Mouse (Mus musculus) small intestine, adult 2 months (tissue): Measurements from ENCODE around the gene H2al2a. TPM values are rescaled to one million over a fixed set of nuclear protein-coding genes. Genes with fewer than 3 reads are reported as not detected.

Experiments used
- H3K27ac ChIP-seq: fragments of 200-500 bp; 2 replicates; pipeline ENCODE4 v1.5.1; 2012; ENCODE audit warnings: low read depth, low read length, control low read depth, inconsistent platforms; ENCODE audit not compliant: insufficient read depth
- H3K27me3 ChIP-seq: fragments of 200-500 bp; 2 replicates; pipeline ENCODE4 v1.6.1; 2012; ENCODE audit warnings: mild to moderate bottlenecking, moderate library complexity, low read length, inconsistent platforms; ENCODE audit not compliant: control insufficient read depth, insufficient read depth
- H3K36me3 ChIP-seq: fragments of 200-500 bp; 2 replicates; pipeline ENCODE4 v1.6.1; 2012; ENCODE audit warnings: mild to moderate bottlenecking, low read length, control low read depth, inconsistent platforms; ENCODE audit not compliant: control insufficient read depth, insufficient read depth
- H3K4me1 ChIP-seq: fragments of 200-500 bp; 2 replicates; pipeline ENCODE4 v1.6.1; 2012; ENCODE audit warnings: low read length, inconsistent platforms, mixed read lengths; ENCODE audit not compliant: control insufficient read depth, insufficient read depth, insufficient read length
- H3K4me3 ChIP-seq: fragments of 200-500 bp; 2 replicates; pipeline ENCODE4 v1.5.1; 2012; ENCODE audit warnings: low read depth, mild to moderate bottlenecking, control low read depth, inconsistent platforms, low read length, moderate library complexity
- CTCF ChIP-seq: fragments of 200-500 bp; IDR thresholded peaks from 2 replicates; pipeline ENCODE4 v1.5.1; 2012; ENCODE audit warnings: low read depth, mild to moderate bottlenecking, control low read depth, inconsistent platforms, low read length, moderate library complexity, mixed read lengths; ENCODE audit not compliant: insufficient replicate concordance, insufficient read length; ENCODE audit errors: extremely low read depth
- POLR2A ChIP-seq: fragments of 200-500 bp; IDR thresholded peaks from 2 replicates; pipeline ENCODE4 v1.6.1; 2012; ENCODE audit warnings: low read depth, mild to moderate bottlenecking, control low read depth, inconsistent platforms, low read length, moderate library complexity
- WGBS: fragments of 180-500 bp; shearing (Covaris S2); methylation state at CpG from one replicate; pipeline ENCODE4 v1.1.7; 2018; 5-methylcytosine and 5-hydroxymethylcytosine counted together
- polyA plus RNA-seq: library from polyadenylated mRNA; depleted of rRNA; stranded (reverse); fragments of >200 nt; gene quantifications from 2 replicates; pipeline ENCODE4 v1.2.3, GENCODE M21; 2012

Gene H2al2a
- polyA plus RNA-seq, 1 experiment: not detected

DNA sequence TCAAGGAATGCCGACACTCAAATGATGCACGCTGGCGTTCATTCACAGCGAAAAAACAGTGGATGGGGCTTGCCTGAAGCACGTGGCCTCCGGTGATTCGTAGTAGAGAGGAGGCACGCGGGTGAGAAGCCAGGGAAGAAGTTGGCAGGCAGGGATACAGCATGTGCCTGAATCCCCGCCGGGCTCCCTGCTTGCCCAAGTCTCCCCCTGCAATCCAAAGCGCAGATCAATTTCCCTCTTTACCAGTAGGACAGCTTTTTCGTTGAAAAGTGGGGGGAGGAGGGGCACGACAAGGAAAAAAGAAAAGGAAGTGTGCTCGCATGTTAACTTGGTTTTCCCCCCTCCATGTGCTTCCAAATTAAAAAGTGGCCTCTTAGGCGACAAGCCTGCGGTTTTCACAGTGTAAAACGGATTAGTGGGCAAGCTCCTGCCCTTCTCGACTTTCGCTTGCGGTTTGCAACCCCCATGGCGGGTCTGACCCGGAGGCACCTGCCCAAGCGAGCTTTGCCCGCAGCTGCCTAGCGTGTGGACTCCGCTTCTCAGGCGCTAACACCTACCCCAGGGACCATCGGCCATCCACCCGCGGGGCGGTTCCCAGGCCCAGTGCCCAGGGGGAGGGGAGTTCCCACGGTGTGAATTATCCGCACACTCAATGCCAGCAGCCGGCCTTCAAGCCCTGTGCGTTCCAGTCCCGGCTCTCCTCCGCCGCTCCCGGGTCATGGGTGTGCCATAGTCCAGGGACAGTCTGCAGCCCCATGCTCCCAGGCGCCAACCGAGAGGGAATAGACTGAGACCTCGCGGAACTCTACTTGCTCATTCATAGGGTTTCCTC, 29.6 kb upstream of the H2al2a start:
- no peak overlapping the region for H3K27ac ChIP-seq
- peaks cover 21% of the 10 kb centered on the region for H3K27me3 ChIP-seq
- under 1% methylated on average over 44 of the region's 44 CpGs for WGBS
- H3K4me3 ChIP-seq: peak overlapping the region; percentile 66
- H3K36me3 ChIP-seq: no peaks in the 10 kb centered on the region
- H3K4me1 ChIP-seq: peaks cover 12% of the 10 kb centered on the region
- no peak for TF ChIP-seq CTCF
- TF ChIP-seq POLR2A: no peak

DNA sequence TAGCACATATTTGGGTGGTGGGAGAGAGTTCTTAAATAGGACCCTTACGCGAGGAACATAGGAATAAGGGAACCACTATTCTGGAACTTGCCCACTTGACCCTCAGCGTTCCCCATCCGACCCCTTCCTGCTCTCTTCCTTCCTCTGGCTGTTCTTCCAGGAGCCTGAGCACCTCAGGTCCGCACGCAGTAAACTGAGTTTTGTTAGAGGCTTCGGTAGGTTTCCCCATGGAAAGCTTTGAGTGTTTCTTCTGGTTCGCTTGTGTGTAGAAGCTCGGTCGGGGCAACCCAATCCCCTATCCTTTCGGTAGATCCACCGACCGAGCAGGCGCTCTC, 29.0 kb upstream of the H2al2a start:
- H3K27me3 ChIP-seq: peaks cover 18% of the 10 kb centered on the region
- H3K4me3 ChIP-seq: peak overlapping the region; percentile 66
- TF ChIP-seq POLR2A: no peak
- no peak for TF ChIP-seq CTCF
- peaks cover 11% of the 10 kb centered on the region for H3K4me1 ChIP-seq
- no peaks in the 10 kb centered on the region for H3K36me3 ChIP-seq
- H3K27ac ChIP-seq: no peak overlapping the region
- WGBS: 7% methylated on average over 14 of the region's 14 CpGs

DNA sequence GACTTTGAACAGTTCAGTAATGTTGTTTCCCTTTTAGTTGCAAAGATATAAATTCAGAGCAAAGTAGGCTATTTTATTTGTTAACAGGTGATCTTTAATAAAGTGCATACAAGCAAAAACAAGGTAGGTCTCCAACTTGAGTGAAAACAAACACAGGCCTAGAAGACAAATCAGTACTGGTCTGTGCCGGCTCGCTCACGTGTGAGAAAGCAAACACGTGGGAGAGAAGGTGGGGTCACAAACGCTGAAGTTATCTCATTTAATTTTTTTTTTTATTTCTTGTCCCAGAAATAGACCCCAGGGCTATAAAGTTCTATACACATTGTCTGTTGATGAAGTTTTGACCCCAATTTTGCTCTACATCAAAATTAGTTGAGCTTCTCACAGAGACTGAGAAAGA, 28.4 kb upstream of the H2al2a start:
- no peak overlapping the region for H3K4me3 ChIP-seq
- WGBS: 80% methylated on average over 5 of the region's 5 CpGs

DNA sequence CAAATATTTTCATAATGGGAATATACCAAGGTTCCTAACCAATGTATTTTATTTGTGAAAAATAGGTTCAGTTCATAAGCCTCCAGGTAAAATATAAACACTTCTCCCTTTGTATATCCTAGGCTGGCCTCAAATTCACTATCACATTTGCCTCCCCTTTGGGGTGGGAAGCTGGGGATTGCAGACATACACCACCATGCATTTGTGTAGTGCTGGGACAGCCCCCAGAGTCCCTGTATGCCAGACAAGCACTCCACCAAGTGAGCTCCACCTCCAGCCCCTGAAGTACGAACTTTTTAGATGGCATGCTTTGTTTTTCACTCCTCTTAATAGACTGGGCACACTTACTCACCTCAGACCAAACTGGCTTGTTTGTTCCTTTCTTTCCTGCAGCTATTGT, 26.1 kb upstream of the H2al2a start:
- H3K27ac ChIP-seq: no peak overlapping the region
- 69% methylated on average over 1 of the region's 1 CpGs for WGBS
- H3K4me3 ChIP-seq: no peak overlapping the region
- no peaks in the 10 kb centered on the region for H3K36me3 ChIP-seq
- TF ChIP-seq CTCF: no peak
- TF ChIP-seq POLR2A: no peak
- peaks cover 9% of the 10 kb centered on the region for H3K4me1 ChIP-seq
- H3K27me3 ChIP-seq: peaks cover 15% of the 10 kb centered on the region

More for the DNA sequence above, 28.4 kb upstream of the H2al2a start:
- Histone ChIP-seq H3K36me3 (no peaks in the 10 kb centered on the region), H3K27me3 (peaks cover 18% of the 10 kb centered on the region), H3K4me1 (peaks cover 11% of the 10 kb centered on the region), H3K27ac (no peak overlapping the region)
- TF ChIP-seq CTCF (no peak), POLR2A (no peak)

DNA sequence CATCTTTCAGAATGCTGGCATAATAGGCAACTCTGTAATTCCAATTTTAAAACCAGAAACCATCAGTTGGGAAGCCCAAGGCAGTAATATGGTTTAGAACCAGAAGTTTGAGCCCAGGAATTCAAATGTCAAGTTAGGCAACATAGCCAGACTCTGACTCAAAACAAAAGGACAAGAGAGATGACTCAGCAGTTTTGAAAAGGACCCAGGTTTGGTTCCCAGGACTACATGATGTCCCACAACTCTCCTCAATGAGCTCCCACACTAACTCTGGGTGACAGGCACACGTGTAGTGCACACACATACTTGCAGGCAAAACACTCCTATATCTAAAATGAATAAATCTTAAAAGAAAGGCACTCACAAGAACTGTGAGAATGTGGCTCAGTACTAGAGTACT, 22.4 kb upstream of the H2al2a start:
- Histone ChIP-seq H3K4me3 (no peak overlapping the region), H3K4me1 (no peaks in the 10 kb centered on the region), H3K27ac (no peak overlapping the region), H3K36me3 (no peaks in the 10 kb centered on the region), H3K27me3 (no peaks in the 10 kb centered on the region)
- 86% methylated on average over 1 of the region's 1 CpGs for WGBS
- TF ChIP-seq CTCF (no peak), POLR2A (no peak)

DNA sequence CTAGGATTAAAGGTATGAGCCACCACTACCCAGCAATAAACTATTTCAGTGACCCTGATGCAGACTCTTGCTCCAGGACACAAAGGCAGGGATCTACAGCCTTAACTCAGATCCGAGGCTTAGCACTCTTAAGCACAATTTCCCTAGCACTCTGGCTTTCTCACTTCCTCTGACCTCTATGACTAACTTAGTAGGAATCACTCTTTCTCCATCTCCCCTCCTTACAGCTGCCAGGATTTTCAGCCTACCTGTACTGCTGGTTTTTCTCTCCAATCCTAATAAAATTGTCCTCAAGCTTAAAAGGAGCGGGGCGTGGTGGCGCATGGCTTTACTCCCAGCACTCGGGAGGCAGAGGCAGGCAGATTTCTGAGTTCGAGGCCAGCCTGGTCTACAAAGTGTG, 20.6 kb upstream of the H2al2a start:
- WGBS: 95% methylated on average over 6 of the region's 6 CpGs

DNA sequence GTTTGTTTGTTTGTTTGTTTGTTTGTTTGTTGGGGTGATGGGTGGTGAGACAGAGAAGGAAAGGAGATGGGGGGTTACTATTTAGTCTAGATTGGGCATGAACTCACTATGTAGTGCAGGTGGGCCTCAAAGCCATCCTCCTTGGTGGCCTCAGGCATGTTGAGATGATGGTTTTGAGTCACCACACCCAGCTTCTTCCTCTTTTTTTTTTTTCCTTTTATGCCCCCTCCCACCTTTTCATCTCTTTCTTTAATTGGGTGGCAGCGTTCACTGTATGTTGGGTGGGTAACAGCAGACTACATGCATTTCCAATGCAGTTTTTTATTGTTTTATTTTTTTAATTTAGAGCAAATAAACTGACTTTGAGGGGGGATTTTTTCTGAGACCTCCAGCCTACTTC, 19.9 kb upstream of the H2al2a start:
- WGBS: 88% methylated on average over 1 of the region's 1 CpGs
- H3K27me3 ChIP-seq: no peaks in the 10 kb centered on the region
- H3K4me1 ChIP-seq: no peaks in the 10 kb centered on the region
- no peak overlapping the region for H3K27ac ChIP-seq
- H3K36me3 ChIP-seq: no peaks in the 10 kb centered on the region
- TF ChIP-seq CTCF (no peak), POLR2A (no peak)
- no peak overlapping the region for H3K4me3 ChIP-seq

More for the DNA sequence above, 20.6 kb upstream of the H2al2a start:
- Histone ChIP-seq H3K36me3 (no peaks in the 10 kb centered on the region), H3K27ac (no peak overlapping the region), H3K27me3 (no peaks in the 10 kb centered on the region), H3K4me1 (no peaks in the 10 kb centered on the region), H3K4me3 (no peak overlapping the region)
- TF ChIP-seq CTCF (no peak), POLR2A (no peak)
